Mouse (Mus musculus) left cerebral cortex, postnatal 4 days (tissue): ENCODE data around the gene Gm8439. TPM values are rescaled to one million over a fixed set of nuclear protein-coding genes. Genes with fewer than 3 reads are reported as not detected.

Experiments
- DNase-seq: peaks from one replicate; pipeline ENCODE4 v3.0.0-alpha.2; 2022
- intact Hi-C: fragments of 180-260 bp; cut with DNase I; formaldehyde crosslinking; loops from one replicate; pipeline ENCODE4 v1.15.1; 2025
- total RNA-seq, 2 experiments: library from RNA; stranded (reverse); gene quantifications; 2 replicates each; pipeline ENCODE4 v1.2.3; 2021

Gene Gm8439
- total RNA-seq, 2 experiments from 2014 or later, result not detected

DNA sequence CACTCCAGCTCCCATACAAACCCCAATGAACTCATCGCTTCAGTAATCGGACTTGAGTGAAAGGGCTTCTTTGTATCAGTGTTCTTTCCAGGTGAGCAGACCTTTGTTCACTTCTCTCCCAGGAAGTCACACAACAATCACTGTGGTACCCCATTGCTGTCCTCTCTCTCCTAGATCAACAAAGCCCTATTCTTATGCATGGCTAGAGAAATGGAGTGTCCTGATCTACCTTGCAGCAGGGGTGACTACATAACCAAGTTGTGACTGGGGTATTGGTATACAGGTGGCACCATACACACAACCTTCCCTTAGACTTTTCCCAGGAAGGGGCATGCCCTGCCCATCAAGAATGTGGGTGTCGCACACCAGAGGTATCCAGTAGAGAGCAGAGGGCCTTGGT lies 22.5 kb downstream of the Gm8439 start:
- no peak for DNase-seq
- intact Hi-C loops, result no loop called here

DNA sequence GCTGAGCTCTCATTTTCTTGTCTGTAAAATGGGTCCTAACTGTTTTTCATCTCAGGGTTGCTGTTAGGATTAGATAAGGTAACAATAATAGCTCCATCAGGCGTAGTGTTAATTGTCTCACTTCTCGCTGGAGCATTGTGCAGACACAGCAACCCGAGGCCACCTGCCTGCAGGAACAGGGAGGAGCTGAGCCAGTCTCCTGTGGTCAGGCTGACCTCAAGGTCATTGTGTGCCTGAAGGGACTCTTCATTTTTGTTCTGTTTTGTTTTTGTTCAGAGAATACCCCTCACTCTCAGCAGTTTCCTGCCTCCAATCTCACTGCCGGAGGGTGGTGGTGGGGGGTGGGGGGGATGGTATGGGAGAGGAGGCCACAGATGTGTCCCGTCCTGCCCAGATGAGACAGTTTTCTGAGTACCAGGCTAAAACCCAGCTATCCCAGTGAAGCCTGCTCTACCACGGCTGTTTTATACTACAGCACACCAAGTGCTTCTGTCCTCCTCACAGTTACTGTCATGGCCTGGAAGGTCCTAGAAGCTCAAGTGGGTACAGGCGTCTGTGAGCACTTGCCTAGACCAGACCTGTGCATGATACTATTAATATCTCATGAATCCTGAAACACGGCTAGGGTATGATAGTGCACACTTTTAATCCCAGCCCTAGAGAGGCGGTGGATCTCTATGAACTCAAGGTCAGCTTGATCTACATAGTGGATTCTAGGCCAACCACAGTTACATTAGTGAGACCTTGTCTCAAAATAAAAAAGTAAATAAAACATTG lies 23.9 kb downstream of the Gm8439 start:
- DNase-seq, result no peak
- intact Hi-C loops, result no loop called here

DNA sequence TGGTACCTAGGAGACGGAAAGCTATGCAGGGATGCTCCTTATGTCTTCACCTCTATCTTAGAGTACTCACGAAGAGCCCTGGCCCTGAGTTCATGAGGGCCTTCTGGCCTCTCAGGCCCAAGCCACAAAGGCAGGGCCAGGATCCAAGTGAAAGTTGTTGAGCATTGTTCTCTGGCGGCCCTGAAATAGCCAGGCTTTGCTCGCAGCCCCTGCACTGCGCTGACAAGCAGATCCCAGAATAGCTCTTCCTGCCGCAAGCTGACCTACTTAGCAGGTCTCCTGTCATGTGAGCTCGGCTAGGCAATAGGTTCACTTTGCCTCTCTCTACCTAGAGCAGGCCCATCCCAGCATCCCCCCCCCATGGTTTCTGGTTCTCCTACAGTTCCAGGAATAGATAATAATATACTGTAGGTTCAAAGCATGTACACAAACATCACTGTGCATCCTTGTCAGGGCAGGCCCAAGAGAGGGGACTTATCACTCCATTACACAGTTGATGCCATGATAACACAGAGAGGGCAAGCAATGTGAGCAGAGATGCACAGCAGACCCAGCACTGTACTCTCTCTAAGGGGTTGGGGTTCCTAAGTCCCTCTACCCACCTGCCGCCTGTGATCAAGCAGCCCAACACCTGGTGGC lies 25.3 kb downstream of the Gm8439 start:
- intact Hi-C loops, result no loop called here
- peak; percentile 13 for DNase-seq

DNA sequence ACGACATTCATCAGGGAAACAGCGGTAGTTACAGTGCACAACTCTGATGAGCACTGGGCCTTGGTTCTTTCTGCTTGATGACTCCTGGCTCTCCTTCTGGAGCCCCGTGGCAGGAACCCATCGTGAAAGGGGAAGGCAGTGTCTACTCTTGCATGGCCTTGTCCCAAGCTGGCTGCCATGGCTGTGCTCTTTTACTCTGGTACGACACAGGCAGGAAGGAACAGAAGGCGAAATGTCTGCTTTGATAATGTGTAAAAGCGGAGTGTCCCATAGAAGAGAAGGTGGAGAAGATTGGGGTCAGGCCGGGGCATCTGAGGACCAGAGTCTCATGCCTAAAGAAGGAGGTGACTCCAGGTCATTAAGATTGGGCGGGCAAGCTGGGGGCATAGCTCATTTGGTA lies 26.1 kb downstream of the Gm8439 start:
- DNase-seq, result no peak
- intact Hi-C loops, result no loop called here

DNA sequence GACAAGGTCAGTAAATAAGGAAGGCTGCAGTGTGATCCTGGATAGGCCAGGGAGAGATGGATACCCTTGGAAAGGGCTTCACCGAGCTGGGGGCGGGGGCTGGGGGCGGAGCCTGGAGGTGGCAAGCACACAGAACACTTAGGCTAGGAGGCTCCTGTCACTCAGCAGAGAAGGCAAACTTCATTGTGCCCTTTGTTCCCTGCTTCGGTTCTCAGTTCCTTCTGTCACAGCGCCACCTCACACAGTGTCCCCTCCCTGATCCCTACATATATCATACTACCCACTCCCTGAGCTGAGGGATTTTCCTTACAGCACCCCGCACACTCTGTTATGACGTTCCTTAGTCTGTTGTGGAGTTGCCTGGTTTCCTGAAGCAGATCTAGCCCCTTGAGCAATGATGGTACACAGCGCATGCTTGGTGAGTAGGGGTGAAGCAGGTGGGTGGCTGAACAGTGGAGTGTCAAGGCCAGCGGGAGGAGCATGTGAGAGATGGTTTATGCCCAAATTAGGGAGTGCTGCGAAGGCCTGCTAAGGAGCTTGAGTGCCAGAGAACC lies 27.1 kb downstream of the Gm8439 start:
- intact Hi-C loops, result no loop called here
- DNase-seq, result peak; percentile 27

DNA sequence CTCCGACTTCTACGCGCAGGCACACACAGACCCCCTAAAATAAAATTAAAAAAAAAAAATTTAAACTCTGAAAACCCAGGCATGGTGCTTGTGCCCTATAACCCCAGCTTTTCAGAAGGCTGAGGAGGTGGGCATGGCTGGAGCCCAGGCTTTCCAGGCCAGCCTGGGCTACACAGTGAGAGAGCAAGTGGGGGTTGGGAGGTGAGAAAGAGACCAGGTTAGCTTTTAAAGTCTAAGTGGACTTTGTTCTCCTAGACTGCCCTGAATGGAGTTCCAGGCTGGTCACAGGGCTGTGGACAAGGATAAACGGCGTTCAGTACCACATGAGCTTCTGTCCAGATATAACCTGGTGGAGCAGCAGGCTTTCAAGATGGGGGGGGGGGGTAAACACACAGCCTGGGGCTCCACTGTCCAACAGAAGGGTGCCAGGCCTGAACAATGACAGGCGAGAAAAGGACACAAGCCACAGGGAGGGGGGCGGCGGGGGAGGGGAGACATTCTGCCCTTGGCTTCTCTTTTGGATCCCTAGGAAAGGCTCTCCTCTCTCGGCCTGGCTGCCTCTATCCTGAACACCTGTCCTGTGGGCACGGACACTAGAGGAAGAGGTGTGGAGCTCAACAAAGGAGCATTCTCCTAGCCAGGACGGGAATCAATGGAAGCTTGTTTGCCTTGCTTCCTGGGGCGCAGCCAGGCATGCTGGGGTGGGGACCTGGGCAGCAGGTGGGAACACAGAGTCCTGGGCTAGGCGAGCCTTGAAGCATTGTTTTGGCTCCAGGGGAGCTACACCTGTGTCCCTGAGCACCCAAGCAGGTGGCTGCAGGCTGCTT lies 27.9 kb downstream of the Gm8439 start:
- DNase-seq, result peak; percentile 10
- intact Hi-C loops, result no loop called here

DNA sequence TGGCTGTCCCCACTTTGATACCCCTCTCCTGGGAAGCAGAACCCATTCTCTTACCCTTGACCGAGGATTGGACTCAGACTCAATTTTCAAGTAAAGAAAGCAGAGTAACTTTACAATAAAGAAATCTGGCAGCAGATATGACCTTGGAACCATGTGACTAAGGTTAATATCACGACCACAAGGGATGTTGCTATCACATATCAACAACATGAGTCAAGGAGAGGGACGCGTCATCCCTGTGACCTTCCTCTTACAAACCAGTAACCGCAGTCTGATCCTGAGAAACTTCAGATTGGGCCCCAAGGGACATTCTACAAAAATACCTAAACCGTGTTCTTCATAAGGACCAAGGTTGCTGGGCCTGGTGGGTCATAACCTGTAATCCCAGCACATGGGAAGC lies 39.2 kb downstream of the Gm8439 start:
- DNase-seq, result no peak
- intact Hi-C loops, result no loop called here

DNA sequence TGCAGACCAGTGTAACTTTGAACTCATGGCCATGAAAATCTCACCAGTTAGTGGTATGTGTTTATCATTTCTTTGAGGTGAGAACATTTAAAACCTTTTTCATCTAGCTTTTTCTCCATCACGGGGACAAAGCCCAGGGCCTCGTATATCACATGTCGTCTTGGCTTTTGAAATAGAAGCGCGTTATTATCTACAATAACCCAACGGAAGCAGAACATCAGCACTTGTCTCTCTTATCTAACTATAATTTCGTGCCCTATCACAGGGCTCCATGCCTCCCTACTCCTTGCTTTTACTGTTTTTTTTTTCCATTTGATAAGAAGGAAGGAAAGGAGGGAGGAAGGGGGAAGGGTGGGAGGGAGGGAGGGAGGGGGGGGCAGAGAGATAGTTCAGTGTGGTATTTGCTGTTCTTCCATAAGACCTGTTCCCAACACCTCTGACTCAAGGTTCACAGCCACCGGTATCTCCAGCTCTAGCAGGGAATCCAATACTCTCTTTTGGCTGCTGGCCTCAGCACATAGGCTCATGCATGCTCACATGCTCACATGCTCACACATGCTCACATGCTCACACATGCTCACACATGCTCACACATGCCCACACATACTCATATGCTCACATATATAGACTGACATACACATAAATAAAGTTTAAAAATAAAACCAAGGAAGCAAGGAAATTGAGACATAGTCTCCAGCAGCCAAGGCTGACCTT lies 41.8 kb downstream of the Gm8439 start:
- intact Hi-C loops, result no loop called here
- no peak for DNase-seq

DNA sequence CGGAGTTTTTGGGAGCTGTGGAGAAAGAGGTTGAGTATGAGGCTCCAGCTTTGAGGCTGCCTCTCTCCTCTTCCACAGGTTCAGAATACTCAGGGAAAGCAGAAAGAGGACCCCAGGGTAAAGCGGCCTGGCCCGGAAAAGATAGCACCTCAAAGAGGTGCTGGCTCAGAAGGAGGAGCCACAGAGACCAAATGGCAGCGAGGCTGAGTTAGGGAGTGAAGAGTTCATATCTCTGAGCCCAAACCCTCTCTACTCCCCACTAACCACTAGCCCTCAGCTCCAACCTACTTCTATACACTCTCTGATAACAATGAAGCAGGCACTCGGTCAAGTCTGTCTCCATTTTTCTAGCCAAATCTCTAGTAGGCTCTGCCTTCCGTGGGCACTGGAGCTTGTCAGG lies 43.3 kb downstream of the Gm8439 start:
- DNase-seq, result no peak
- intact Hi-C loops, result no loop called here

DNA sequence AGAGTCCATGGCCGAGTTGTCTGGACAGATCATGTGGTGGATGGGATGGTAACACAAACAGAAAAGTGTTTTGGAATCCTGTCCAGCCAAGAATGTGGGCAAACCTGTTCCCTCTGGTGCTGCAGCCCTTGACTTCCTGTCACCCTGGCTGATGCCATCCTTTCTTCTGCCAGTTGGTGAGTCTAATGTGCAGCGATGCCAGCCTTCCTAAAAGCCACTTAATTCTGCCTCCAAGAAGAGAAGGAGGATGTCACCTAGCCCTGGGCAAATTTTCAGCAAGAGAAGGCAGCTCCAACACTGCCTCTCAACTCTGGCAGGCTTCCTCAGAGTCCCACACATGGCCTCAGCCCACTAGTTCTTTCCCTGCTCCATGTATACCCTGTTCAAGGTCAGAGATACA lies 46.8 kb downstream of the Gm8439 start:
- DNase-seq, result no peak
- intact Hi-C loops, result no loop called here

DNA sequence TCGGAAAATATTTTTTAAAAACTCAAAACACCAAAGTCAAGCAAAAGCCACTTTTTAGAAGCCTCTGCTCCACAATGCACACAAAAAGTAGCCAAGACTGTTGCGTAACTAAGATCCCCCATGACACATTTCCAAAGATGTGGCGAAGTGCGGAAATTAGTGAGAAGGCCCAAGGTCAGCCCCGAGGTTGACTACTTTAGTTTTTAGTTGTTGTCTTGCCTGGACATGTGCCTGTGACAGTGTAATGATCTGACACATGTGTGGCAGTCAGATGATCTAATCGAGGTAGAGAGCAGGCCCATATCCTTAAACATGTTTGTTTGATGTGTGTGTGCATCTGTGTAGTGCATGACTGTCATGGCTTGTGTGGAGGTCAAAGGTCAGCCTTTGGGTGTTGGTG lies 53.4 kb downstream of the Gm8439 start:
- intact Hi-C loops, result no loop called here
- no peak for DNase-seq

DNA sequence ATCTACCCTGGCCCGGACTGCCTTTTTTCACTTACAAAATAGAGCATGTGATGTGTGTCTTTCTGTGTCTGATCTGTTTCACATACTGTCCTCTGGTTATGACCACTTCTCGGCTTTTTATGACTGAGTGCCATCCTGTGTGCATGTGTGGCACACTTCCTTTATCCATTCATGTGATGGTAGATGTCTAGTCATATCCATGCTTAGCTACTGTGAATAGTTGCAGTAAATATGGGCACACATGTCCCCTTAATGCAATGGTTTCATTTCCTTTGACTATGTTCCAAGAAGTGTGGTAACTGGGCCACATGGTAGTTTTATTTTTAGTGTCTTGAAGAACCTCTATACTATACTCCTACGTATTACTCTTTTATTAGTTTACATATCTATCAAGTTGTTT lies 55.4 kb downstream of the Gm8439 start:
- intact Hi-C loops, result no loop called here
- no peak for DNase-seq

DNA sequence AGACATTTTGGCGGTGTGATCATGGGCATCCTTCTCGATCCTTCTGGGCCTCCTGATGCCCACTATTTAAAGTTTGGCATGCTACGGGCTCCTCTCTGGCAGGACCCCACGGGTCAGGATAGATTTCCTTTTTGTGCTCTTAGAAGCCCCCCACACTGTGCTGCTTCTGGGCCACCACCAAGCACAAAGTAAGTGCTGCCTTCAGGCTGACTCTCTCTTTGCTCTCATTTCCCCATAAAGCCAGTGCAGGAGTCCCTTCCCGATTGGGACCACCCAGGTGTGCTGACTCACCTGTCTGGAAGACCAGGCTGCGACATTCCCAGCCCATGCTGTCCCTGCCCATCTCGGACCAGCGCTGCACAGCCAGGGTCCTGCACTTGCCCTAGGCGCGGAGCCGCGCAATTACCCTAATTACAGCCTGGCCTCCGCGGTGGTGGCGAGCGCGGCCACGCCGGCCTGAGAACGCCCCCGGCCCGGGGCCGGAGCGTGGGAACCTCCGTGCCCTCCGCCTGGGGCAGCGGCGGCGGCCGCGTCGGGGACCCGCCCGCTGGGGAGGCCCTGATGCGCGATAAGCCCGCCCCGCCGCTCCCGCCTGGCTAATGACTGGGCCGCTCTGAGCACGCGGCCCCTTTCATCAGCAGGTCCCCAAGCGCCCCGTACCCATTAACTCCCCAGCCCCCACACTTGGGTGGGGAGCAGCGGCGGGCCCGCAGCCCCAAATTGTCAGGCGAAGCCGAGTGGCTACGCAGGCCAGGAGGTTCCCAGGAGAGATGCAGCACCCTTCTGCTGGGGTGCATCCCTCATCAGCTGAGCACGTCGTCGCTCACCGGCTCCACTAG lies 61.0 kb downstream of the Gm8439 start:
- intact Hi-C loops, result no loop called here
- DNase-seq, result peak; percentile 32

DNA sequence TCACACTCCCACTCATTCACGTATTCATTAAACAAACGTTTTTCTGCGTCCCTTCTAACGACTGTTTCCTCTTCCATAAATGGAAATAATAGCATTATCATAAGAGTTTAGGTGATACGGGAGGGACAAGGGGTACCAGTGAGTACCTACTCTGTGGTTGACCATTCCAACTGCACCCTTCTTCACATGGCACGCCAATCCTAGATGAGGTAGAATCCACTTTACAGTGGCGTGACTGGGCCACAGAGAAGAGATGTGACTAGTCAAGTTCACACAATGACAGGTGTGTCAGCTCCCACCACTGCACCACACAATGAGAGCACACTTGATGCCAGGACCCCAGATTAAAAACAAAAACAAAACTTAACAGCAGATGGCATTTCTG lies 61.7 kb downstream of the Gm8439 start:
- no peak for DNase-seq
- intact Hi-C loops, result no loop called here

DNA sequence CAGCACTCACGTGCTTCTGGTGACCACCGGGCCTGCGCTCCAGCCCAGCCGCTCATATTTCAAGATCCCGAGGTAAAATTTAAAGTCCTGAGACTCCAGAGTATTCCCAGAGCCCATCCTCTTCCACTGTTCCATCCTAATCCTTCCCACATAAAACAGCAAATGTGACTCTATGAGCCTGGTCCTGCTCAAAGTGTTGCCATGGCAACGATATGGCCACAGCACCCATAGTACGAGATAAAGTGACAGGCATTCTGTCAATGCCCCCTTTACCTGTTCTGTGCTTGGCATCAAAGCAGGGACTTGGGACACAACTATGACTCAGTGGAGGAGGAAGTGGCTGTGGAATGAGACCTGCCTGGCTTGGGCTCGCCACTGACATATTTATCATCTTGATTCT lies 67.4 kb downstream of the Gm8439 start:
- intact Hi-C loops, result no loop called here
- no peak for DNase-seq

Other genes starting within 250 kb of the Gm8439 start
- 100 to 1,000 TPM; 126 to 134 TPM for gene Scmh1, start 183.5 kb upstream of the Gm8439 start, total RNA-seq
- gene Slfnl1, start 56.5 kb upstream of the Gm8439 start, total RNA-seq, result under 1 TPM; 0.56 to 0.66 TPM
- gene Ctps, start 18.5 kb upstream of the Gm8439 start, total RNA-seq, result 10 to 100 TPM; 72.0 to 72.1 TPM
- gene Cited4, start 77.8 kb downstream of the Gm8439 start, total RNA-seq, result 1 to 10 TPM; 2.9 to 3.5 TPM
- 10 to 100 TPM; 19.6 to 21.1 TPM for gene Kcnq4, start 159.9 kb downstream of the Gm8439 start, total RNA-seq
- gene Nfyc, start 242.8 kb downstream of the Gm8439 start, total RNA-seq, result 10 to 100 TPM; 43.1 to 55.8 TPM